Mouse (Mus musculus): ENCODE results near the gene Tmem88b.

GRCm38 (mm10) chr4:155788300-155788699 is 2.6 kb upstream of the Tmem88b start:
- TF ChIP-seq POLR2A (IDR thresholded peaks at IDR 0.05; ENCODE audit: extremely low read depth, insufficient read depth, low read length) (no peak), CTCF (IDR thresholded peaks at IDR 0.05; ENCODE audit: low read depth, low read length) (no peak)

Measured in liver, adult 2 months (tissue).